Mouse (Mus musculus): ENCODE results near the gene Tut7. TPM values are rescaled to one million over a fixed set of nuclear protein-coding genes. Genes with fewer than 3 reads are reported as not detected.
A peak's percentile ranks its signal among the peaks of the same experiment; 100 is the strongest.

The Tut7 gene
- polyA plus RNA-seq, 1 experiment from 2014 or later: 35.0 TPM

- peaks cover 6% of the 10 kb centered on the region for H3K36me3 ChIP-seq (ENCODE audit: control insufficient read depth, insufficient read depth, low read length)
- H3K4me1 ChIP-seq (ENCODE audit: control insufficient read depth in 2 of 2, insufficient read depth in 2 of 2, low read length in 2 of 2): peaks cover 2 to 10% of the 10 kb centered on the region in 2 experiments; a peak in 3 of 4 replicates
- H3K9ac ChIP-seq (ENCODE audit: low read length): no peak overlapping the region
- H3K27me3 ChIP-seq (ENCODE audit: control insufficient read depth, insufficient read depth, low read length): no peaks in the 10 kb centered on the region
- no peaks in the 10 kb centered on the region for H3K9me3 ChIP-seq (ENCODE audit: control insufficient read depth, low read length)
- ATAC-seq (ENCODE audit: insufficient number of reproducible peaks, insufficient read depth, low FRiP score, low read depth): no peak
- H3K27ac ChIP-seq (replicated peaks in 1 of 2; ENCODE audit: control insufficient read depth in 1 of 2, insufficient read depth in 1 of 2, low read depth in 2 of 2, low read length in 2 of 2): no peak overlapping the region
- no peak overlapping the region for H3K4me2 ChIP-seq (ENCODE audit: low read length)
- no peak overlapping the region for H3K4me3 ChIP-seq (ENCODE audit: control insufficient read depth in 1 of 2, insufficient read depth in 1 of 2, low read depth in 1 of 2, low read length in 2 of 2)
Observed at GRCm38 (mm10) chr13:59825966-59826365, 3.0 kb upstream of the Tut7 start.

- H3K4me1 ChIP-seq (ENCODE audit: control insufficient read depth in 2 of 2, insufficient read depth in 2 of 2, low read length in 2 of 2): peaks cover 5 to 34% of the 10 kb centered on the region in 2 experiments; a peak in 3 of 4 replicates
- peak overlapping the region; percentile 76 for H3K4me2 ChIP-seq (ENCODE audit: low read length)
- no peaks in the 10 kb centered on the region for H3K27me3 ChIP-seq (ENCODE audit: control insufficient read depth, insufficient read depth, low read length)
- peak overlapping the region; percentile 96 for H3K9ac ChIP-seq (ENCODE audit: low read length)
- H3K4me3 ChIP-seq (ENCODE audit: control insufficient read depth in 1 of 2, insufficient read depth in 1 of 2, low read depth in 1 of 2, low read length in 2 of 2): peak overlapping the region in 1 of 2 experiments; percentile 96; a peak in 2 of 4 replicates
- 65% methylated on average over 3 of the region's 3 CpGs for WGBS
- H3K36me3 ChIP-seq (ENCODE audit: control insufficient read depth, insufficient read depth, low read length): peaks cover 34% of the 10 kb centered on the region
- H3K27ac ChIP-seq (replicated peaks in 1 of 2; ENCODE audit: control insufficient read depth in 1 of 2, insufficient read depth in 1 of 2, low read depth in 2 of 2, low read length in 2 of 2): no peak overlapping the region
- ATAC-seq (ENCODE audit: insufficient number of reproducible peaks, insufficient read depth, low FRiP score, low read depth): no peak
- no peaks in the 10 kb centered on the region for H3K9me3 ChIP-seq (ENCODE audit: control insufficient read depth, low read length)
Observed at GRCm38 (mm10) chr13:59820836-59821235, 2.1 kb downstream of the Tut7 start.

DNA sequence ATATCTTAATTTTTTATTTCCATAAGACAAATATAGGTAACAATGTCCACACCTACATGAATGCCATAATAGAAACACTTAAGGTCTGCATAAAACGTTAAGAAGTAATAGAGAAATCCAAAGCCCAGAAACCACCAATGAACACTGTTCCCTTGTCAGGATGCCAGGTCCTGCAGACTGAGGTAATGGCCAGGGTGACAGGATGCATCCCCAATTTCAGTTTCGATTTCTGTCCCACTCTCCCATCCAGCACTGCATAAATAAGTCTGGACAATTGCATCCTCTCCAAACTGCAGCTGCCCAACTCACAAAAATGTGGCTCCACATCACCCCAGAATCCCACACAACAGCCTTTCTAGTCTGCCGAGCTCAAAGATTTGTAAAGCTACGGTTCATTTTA, 2.8 kb downstream of the Tut7 start:
- peaks cover 5 to 34% of the 10 kb centered on the region in 2 experiments; a peak in 3 of 4 replicates for H3K4me1 ChIP-seq (ENCODE audit: control insufficient read depth in 2 of 2, insufficient read depth in 2 of 2, low read length in 2 of 2)
- 70% methylated on average over 4 of the region's 4 CpGs for whole genome bisulfite sequencing
- peak overlapping the region; percentile 49 for H3K9ac ChIP-seq (ENCODE audit: low read length)

DNA sequence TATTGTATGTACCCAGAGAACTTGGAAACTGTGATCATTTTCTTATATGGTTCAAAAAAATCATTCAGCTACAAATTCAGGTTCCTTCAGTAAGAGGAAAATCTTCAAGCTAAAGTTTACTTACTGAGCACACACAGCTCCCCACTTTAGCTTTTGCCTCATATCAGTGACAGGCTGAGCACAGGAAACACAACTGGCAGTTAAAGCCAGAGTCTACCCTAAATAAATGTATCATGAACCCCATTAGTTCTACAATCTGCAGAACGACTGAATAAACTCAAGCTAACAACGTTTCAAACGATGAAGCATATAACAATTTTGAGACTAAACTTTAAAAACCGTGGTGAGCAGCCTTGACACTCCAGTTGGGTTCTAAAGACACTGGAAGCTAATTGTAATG, 5.6 kb downstream of the Tut7 start:
- Histone ChIP-seq H3K27ac (replicated peaks in 1 of 2; ENCODE audit: control insufficient read depth in 1 of 2, insufficient read depth in 1 of 2, low read depth in 2 of 2, low read length in 2 of 2) (no peak overlapping the region), H3K4me1 (ENCODE audit: control insufficient read depth in 2 of 2, insufficient read depth in 2 of 2, low read length in 2 of 2) (peaks cover 5 to 43% of the 10 kb centered on the region in 2 experiments; a peak in 3 of 4 replicates), H3K4me2 (ENCODE audit: low read length) (no peak overlapping the region), H3K4me3 (ENCODE audit: control insufficient read depth in 1 of 2, insufficient read depth in 1 of 2, low read depth in 1 of 2, low read length in 2 of 2) (no peak overlapping the region), H3K36me3 (ENCODE audit: control insufficient read depth, insufficient read depth, low read length) (peaks cover 64% of the 10 kb centered on the region), H3K9me3 (ENCODE audit: control insufficient read depth, low read length) (no peaks in the 10 kb centered on the region), H3K9ac (ENCODE audit: low read length) (no peak overlapping the region), H3K27me3 (ENCODE audit: control insufficient read depth, insufficient read depth, low read length) (no peaks in the 10 kb centered on the region)
- no peak for ATAC-seq (ENCODE audit: insufficient number of reproducible peaks, insufficient read depth, low FRiP score, low read depth)
- 88% methylated on average over 4 of the region's 4 CpGs for WGBS

More for the DNA sequence above, 2.8 kb downstream of the Tut7 start:
- H3K4me3 ChIP-seq (ENCODE audit: control insufficient read depth in 1 of 2, insufficient read depth in 1 of 2, low read depth in 1 of 2, low read length in 2 of 2): peak overlapping the region in 1 of 2 experiments; percentile 96; a peak in 1 of 4 replicates
- no peak overlapping the region for H3K27ac ChIP-seq (replicated peaks in 1 of 2; ENCODE audit: control insufficient read depth in 1 of 2, insufficient read depth in 1 of 2, low read depth in 2 of 2, low read length in 2 of 2)
- no peak for ATAC-seq (ENCODE audit: insufficient number of reproducible peaks, insufficient read depth, low FRiP score, low read depth)
- peak overlapping the region; percentile 76 for H3K4me2 ChIP-seq (ENCODE audit: low read length)
- H3K36me3 ChIP-seq (ENCODE audit: control insufficient read depth, insufficient read depth, low read length): peaks cover 41% of the 10 kb centered on the region
- no peaks in the 10 kb centered on the region for H3K9me3 ChIP-seq (ENCODE audit: control insufficient read depth, low read length)
- no peaks in the 10 kb centered on the region for H3K27me3 ChIP-seq (ENCODE audit: control insufficient read depth, insufficient read depth, low read length)

DNA sequence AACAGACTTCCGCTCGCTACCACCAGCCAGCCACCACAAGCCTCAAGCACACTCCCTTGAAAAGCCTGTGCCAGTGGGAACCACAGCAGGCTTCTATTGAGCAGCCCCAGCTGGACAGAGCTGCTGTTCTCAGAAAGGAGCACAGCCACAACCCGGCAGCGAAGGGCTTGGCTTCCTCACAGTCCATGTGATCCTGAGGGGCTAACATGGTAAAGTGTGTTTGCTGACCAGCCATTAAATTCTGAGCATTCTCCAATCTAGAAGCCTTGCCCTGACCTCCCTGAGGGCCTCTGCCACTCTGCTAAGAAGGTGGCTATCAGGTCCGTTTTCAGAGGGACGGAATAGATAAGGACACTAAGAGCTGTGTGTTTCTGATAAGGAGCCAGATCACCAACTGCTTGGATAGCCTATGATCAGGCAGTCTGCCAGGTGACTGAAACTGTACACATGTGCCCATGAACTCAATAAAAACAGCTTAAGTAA, 8.8 kb downstream of the Tut7 start:
- ATAC-seq (ENCODE audit: insufficient number of reproducible peaks, insufficient read depth, low FRiP score, low read depth): no peak; the same call in 1 of the 2 replicates

DNA sequence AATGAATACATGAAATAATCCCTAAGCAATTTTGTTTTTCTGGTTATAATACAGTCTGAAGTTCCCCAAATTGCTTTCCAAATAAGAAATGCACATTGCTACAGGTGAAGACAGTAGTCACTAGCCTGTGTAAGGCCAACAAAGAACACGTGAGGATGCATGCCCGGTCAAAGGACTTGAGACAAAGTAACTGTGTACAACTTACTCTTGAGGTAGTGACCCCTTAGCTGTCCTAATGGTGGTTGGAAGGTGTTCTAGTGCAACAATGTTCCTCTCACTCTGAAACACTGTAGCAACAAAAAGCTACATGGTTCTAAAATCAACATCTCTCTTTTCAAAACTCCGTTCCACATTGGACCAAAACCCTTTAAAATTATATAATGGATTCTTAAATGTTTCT, 11.4 kb downstream of the Tut7 start:
- Histone ChIP-seq H3K4me2 (ENCODE audit: low read length) (no peak overlapping the region), H3K27me3 (ENCODE audit: control insufficient read depth, insufficient read depth, low read length) (no peaks in the 10 kb centered on the region)
- 98% methylated on average over 3 of the region's 3 CpGs for WGBS

More for the DNA sequence above, 8.8 kb downstream of the Tut7 start:
- H3K36me3 ChIP-seq (ENCODE audit: control insufficient read depth, insufficient read depth, low read length): peaks cover 83% of the 10 kb centered on the region
- no peak overlapping the region for H3K9ac ChIP-seq (ENCODE audit: low read length)
- H3K27ac ChIP-seq (replicated peaks in 1 of 2; ENCODE audit: control insufficient read depth in 1 of 2, insufficient read depth in 1 of 2, low read depth in 2 of 2, low read length in 2 of 2): peak overlapping the region; percentile 17 to 53; a peak in 3 of 4 replicates
- WGBS: 21% methylated on average over 6 of the region's 6 CpGs
- H3K4me2 ChIP-seq (ENCODE audit: low read length): peak overlapping the region; percentile 4; the same call in 1 of the 2 replicates
- peaks cover 0 to 18% of the 10 kb centered on the region in 2 experiments; a peak in 2 of 4 replicates for H3K4me1 ChIP-seq (ENCODE audit: control insufficient read depth in 2 of 2, insufficient read depth in 2 of 2, low read length in 2 of 2)
- no peaks in the 10 kb centered on the region for H3K9me3 ChIP-seq (ENCODE audit: control insufficient read depth, low read length)
- H3K27me3 ChIP-seq (ENCODE audit: control insufficient read depth, insufficient read depth, low read length): no peaks in the 10 kb centered on the region
- no peak overlapping the region for H3K4me3 ChIP-seq (ENCODE audit: control insufficient read depth in 1 of 2, insufficient read depth in 1 of 2, low read depth in 1 of 2, low read length in 2 of 2)

DNA sequence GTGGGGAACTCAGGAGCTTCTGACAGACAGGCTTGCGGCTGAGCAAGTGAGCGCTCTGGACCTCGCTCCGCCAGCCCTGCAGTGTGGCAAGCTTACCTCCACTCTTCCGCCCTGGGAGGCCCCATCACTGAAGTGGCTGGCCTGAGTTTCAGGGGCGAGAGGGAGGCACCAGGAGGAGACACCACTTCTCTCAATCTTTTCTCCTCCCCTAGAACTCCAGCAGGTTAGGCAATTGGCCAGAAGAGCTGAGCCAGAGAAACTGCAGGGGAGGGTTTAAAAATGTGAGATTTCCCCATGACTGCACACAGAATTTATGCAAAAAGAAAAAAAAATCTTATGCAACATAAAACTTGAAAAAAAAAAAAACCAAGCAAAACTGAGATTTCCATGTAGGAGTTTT, 21.9 kb downstream of the Tut7 start:
- H3K36me3 ChIP-seq (ENCODE audit: control insufficient read depth, insufficient read depth, low read length): peaks cover 100% of the 10 kb centered on the region
- H3K4me3 ChIP-seq (ENCODE audit: control insufficient read depth in 1 of 2, insufficient read depth in 1 of 2, low read depth in 1 of 2, low read length in 2 of 2): no peak overlapping the region
- no peaks in the 10 kb centered on the region for H3K4me1 ChIP-seq (ENCODE audit: control insufficient read depth in 2 of 2, insufficient read depth in 2 of 2, low read length in 2 of 2)
- H3K9ac ChIP-seq (ENCODE audit: low read length): no peak overlapping the region
- no peaks in the 10 kb centered on the region for H3K9me3 ChIP-seq (ENCODE audit: control insufficient read depth, low read length)
- no peak overlapping the region for H3K4me2 ChIP-seq (ENCODE audit: low read length)
- no peak for ATAC-seq (ENCODE audit: insufficient number of reproducible peaks, insufficient read depth, low FRiP score, low read depth)
- no peak overlapping the region for H3K27ac ChIP-seq (replicated peaks in 1 of 2; ENCODE audit: control insufficient read depth in 1 of 2, insufficient read depth in 1 of 2, low read depth in 2 of 2, low read length in 2 of 2)
- no peaks in the 10 kb centered on the region for H3K27me3 ChIP-seq (ENCODE audit: control insufficient read depth, insufficient read depth, low read length)
- WGBS: 49% methylated on average over 6 of the region's 6 CpGs

More for the DNA sequence above, 11.4 kb downstream of the Tut7 start:
- Histone ChIP-seq H3K4me3 (ENCODE audit: control insufficient read depth in 1 of 2, insufficient read depth in 1 of 2, low read depth in 1 of 2, low read length in 2 of 2) (no peak overlapping the region), H3K27ac (replicated peaks in 1 of 2; ENCODE audit: control insufficient read depth in 1 of 2, insufficient read depth in 1 of 2, low read depth in 2 of 2, low read length in 2 of 2) (no peak overlapping the region), H3K36me3 (ENCODE audit: control insufficient read depth, insufficient read depth, low read length) (peaks cover 96% of the 10 kb centered on the region), H3K9ac (ENCODE audit: low read length) (no peak overlapping the region), H3K9me3 (ENCODE audit: control insufficient read depth, low read length) (no peaks in the 10 kb centered on the region), H3K4me1 (ENCODE audit: control insufficient read depth in 2 of 2, insufficient read depth in 2 of 2, low read length in 2 of 2) (peaks cover 0 to 8% of the 10 kb centered on the region in 2 experiments; a peak in 2 of 4 replicates)
- no peak for ATAC-seq (ENCODE audit: insufficient number of reproducible peaks, insufficient read depth, low FRiP score, low read depth)

DNA sequence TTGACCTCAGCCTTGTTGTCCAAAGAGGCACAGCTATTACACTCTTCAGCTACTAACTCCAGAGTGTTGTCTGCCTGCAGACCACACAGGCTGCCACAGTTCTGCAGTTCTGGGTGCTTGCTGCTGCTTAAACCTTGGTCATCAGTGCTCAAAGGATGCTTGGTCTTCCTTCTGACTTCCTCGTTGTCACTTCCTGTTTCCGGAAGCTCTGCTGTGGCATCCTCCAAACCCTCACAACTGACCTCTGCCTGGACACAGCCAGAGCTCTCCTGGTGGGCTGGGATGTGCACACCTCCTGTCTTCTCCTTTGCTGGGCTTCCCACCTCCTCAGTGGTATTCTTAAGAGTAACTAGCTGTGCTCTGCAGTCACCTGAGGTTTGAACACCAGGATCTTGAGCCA, 22.9 kb downstream of the Tut7 start:
- WGBS: 81% methylated on average over 2 of the region's 2 CpGs
- Histone ChIP-seq H3K4me1 (ENCODE audit: control insufficient read depth in 2 of 2, insufficient read depth in 2 of 2, low read length in 2 of 2) (no peaks in the 10 kb centered on the region), H3K27ac (replicated peaks in 1 of 2; ENCODE audit: control insufficient read depth in 1 of 2, insufficient read depth in 1 of 2, low read depth in 2 of 2, low read length in 2 of 2) (no peak overlapping the region), H3K4me2 (ENCODE audit: low read length) (no peak overlapping the region), H3K9ac (ENCODE audit: low read length) (no peak overlapping the region), H3K9me3 (ENCODE audit: control insufficient read depth, low read length) (no peaks in the 10 kb centered on the region), H3K27me3 (ENCODE audit: control insufficient read depth, insufficient read depth, low read length) (no peaks in the 10 kb centered on the region), H3K4me3 (ENCODE audit: control insufficient read depth in 1 of 2, insufficient read depth in 1 of 2, low read depth in 1 of 2, low read length in 2 of 2) (no peak overlapping the region), H3K36me3 (ENCODE audit: control insufficient read depth, insufficient read depth, low read length) (peaks cover 100% of the 10 kb centered on the region)
- no peak for ATAC-seq (ENCODE audit: insufficient number of reproducible peaks, insufficient read depth, low FRiP score, low read depth)
